Mouse (Mus musculus) mouse trophoblast stem cell (cell line): ENCODE results near the gene Olig2.

Source experiments
- in situ Hi-C, 2 experiments: fragments of 300-500 bp; cut with MseI, MboI; formaldehyde crosslinking; loops; 2 replicates in 1 of 2; 3 replicates in 1 of 2; pipeline ENCODE4 v1.15.1; 2025

Gene Olig2

GRCm38 (mm10) chr16:91269468-91270211 is 44.4 kb downstream of the Olig2 start, which contains the start of gene Olig1:
Olig1 (plus strand) TSS chr16:91269772.
- in situ Hi-C loops: no loop called here

GRCm38 (mm10) chr16:91270212-91270971 is 45.1 kb downstream of the Olig2 start:
- in situ Hi-C loops: no loop called here

- in situ Hi-C loops: no loop called here
Observed at GRCm38 (mm10) chr16:91270982-91271549, 45.8 kb downstream of the Olig2 start.

GRCm38 (mm10) chr16:91271634-91272033 is 46.4 kb downstream of the Olig2 start:
- in situ Hi-C loops: no loop called here
